Mouse (Mus musculus): ENCODE data around the gene Tbx6. TPM values are rescaled to one million over a fixed set of nuclear protein-coding genes. Genes with fewer than 3 reads are reported as not detected.

Tbx6 gene
- polyA plus RNA-seq, 1 experiment from 2014 or later, result 0.50 TPM

DNA sequence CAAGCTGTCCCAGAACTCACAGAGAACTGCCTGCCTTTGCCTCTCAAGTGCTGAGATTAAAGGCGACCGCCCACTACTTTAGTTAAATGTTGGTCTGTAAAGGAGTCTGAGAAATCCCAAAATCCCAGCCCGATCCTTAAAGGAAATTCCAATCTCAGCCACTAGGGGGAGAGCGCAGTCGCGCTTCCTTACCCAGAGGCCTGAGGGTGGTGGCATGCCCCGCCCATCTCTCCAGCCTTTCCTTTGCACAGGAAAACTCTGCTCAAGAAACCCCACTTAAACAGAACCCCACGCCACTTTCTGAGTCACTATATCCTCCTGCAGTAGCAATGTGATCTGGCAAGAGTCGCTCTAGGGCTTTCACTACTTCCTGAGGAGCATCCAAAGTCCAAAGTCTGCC lies 26.4 kb upstream of the Tbx6 start:
- no peaks in the 10 kb centered on the region for H3K9me3 ChIP-seq (replicated peaks)
- WGBS (ENCODE audit: insufficient replicate concordance), result under 1% methylated on average over 9 of the region's 9 CpGs
- H3K36me3 ChIP-seq (replicated peaks), result no peaks in the 10 kb centered on the region
- no peak overlapping the region for H3K4me3 ChIP-seq (replicated peaks)
- H3K4me1 ChIP-seq (replicated peaks), result peaks cover 26% of the 10 kb centered on the region
- H3K27ac ChIP-seq (replicated peaks), result no peak overlapping the region
- ATAC-seq (ENCODE audit: insufficient read depth), result peak; percentile 30; the same call in 1 of the 2 replicates
- H3K4me2 ChIP-seq, result peak overlapping the region; percentile 33
- 0 out of 2 replicates have a peak overlapping the region, but pooled peaks have one; percentile 32 for H3K9ac ChIP-seq
- H3K27me3 ChIP-seq, result no peaks in the 10 kb centered on the region

- WGBS (ENCODE audit: insufficient replicate concordance), result 55% methylated on average over 7 of the region's 7 CpGs
- H3K9ac ChIP-seq, result no peak overlapping the region
These were observed 22.7 kb upstream of the Tbx6 start for GRCm38 (mm10) chr7:126758539-126758938.

DNA sequence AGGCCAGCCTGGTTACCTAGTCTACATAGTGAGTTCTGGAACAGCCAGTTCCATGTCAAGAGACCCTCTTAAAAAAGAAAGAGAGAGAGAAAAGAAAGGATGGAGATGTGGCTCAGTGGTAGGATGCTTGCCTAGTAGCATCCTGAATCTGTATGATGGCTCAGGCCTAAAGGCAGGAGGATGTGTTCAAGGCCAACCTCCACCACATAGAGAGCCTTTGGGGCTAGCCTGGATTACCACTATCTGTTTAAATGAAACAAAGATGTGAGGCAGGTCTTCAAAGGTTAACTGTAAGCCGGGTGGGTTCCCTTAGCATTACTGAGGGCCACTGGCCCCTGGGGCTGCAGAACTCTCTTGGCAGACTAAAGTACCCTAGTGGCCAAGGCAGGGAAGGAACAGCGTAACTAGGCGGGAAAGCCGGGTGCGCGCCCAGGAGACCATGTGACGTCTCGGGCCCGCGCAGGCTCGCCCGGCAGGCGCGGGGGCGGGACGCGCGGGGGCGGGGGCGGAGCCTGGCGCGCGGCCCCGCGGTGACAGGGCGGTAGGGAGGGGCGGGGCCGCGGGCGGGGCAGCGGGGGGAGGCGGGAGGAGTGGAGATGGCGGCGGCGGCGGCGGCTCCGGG lies 22.1 kb upstream of the Tbx6 start, which contains the start of gene Mapk3:
Mapk3 (plus strand) TSS at position 552 of the 622 bp plus-strand sequence.
- WGBS (ENCODE audit: insufficient replicate concordance), result 1% methylated on average over 33 of the region's 38 CpGs
- peak; percentile 75 for ATAC-seq (ENCODE audit: insufficient read depth)
- peak within 1 kb of the TSS; percentile 67 for H3K4me3 ChIP-seq (replicated peaks)
- H3K9me3 ChIP-seq (replicated peaks), result no peaks in the 10 kb centered on the region
- no peaks in the 10 kb centered on the region for H3K27me3 ChIP-seq
- peak within 1 kb of the TSS; percentile 69 for H3K9ac ChIP-seq
- peaks cover 57% of the 10 kb centered on the region for H3K4me1 ChIP-seq (replicated peaks)
- peak within 1 kb of the TSS; percentile 84 for H3K27ac ChIP-seq (replicated peaks)
- peak within 1 kb of the TSS; percentile 89 for H3K4me2 ChIP-seq
- peaks cover 12% of the 10 kb centered on the region for H3K36me3 ChIP-seq (replicated peaks)

More at GRCm38 (mm10) chr7:126758539-126758938, 22.7 kb upstream of the Tbx6 start:
- Histone ChIP-seq H3K27ac (replicated peaks) (no peak overlapping the region), H3K4me3 (replicated peaks) (no peak overlapping the region), H3K27me3 (no peaks in the 10 kb centered on the region), H3K36me3 (replicated peaks) (peaks cover 6% of the 10 kb centered on the region), H3K4me1 (replicated peaks) (peaks cover 62% of the 10 kb centered on the region), H3K9me3 (replicated peaks) (no peaks in the 10 kb centered on the region), H3K4me2 (no peak overlapping the region)
- ATAC-seq (ENCODE audit: insufficient read depth), result no peak

- Histone ChIP-seq H3K9ac (peak overlapping the region; percentile 69), H3K9me3 (replicated peaks) (no peaks in the 10 kb centered on the region), H3K27me3 (no peaks in the 10 kb centered on the region), H3K4me2 (peak overlapping the region; percentile 89), H3K4me3 (replicated peaks) (peak overlapping the region; percentile 67), H3K4me1 (replicated peaks) (peaks cover 55% of the 10 kb centered on the region), H3K27ac (replicated peaks) (peak overlapping the region; percentile 84), H3K36me3 (replicated peaks) (peaks cover 18% of the 10 kb centered on the region)
- whole genome bisulfite sequencing (ENCODE audit: insufficient replicate concordance), result 0% methylated on average over 22 of the region's 24 CpGs
- ATAC-seq (ENCODE audit: insufficient read depth), result peak; percentile 19
These were observed 21.5 kb upstream of the Tbx6 start for GRCm38 (mm10) chr7:126759672-126760390.

DNA sequence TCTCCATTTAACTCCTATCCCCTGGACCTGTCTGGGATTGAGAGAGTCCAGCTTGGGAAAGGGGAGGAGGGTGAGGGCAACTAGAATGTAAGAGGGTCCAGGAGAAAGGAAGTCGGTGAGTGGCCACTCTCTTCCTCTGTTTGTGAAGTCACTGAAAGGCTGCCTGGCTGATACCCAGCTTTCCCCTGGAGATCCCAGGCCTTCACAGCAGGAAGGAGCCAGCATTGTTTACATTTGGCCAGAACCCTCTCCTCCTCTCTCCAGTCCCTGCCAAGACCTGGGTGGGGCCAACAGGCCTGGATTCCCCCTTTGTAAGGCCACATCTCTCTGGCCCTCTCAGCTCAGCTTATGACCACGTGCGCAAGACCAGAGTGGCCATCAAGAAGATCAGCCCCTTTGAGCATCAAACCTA lies 20.9 kb upstream of the Tbx6 start:
- Histone ChIP-seq H3K27me3 (no peaks in the 10 kb centered on the region), H3K27ac (replicated peaks) (peak overlapping the region; percentile 84), H3K4me2 (peak overlapping the region; percentile 89), H3K36me3 (replicated peaks) (peaks cover 24% of the 10 kb centered on the region), H3K9ac (peak overlapping the region; percentile 69), H3K4me1 (replicated peaks) (peaks cover 55% of the 10 kb centered on the region), H3K4me3 (replicated peaks) (peak overlapping the region; percentile 67), H3K9me3 (replicated peaks) (no peaks in the 10 kb centered on the region)
- ATAC-seq (ENCODE audit: insufficient read depth), result peak; percentile 10
- 37% methylated on average over 3 of the region's 3 CpGs for WGBS (ENCODE audit: insufficient replicate concordance)

DNA sequence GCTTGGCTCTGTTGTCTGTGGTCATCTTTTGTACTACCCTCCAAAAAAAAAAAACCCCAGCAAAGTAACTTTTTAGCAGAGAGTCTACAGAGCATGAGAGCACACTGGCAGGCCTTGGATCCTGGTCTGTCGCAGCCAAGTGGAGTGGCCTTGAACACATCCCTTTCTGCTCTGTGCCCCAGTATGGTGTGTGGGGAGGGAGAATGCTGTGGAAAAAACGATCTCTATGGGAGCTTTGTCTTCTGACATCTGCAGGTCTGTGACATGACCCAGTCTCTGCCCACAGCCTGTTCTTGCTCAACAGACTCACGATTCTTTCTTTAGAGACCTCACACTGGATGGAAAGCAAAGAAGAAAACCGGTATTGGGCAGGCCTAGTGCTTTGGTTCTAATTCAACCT lies 20.3 kb upstream of the Tbx6 start:
- Histone ChIP-seq H3K27me3 (no peaks in the 10 kb centered on the region), H3K36me3 (replicated peaks) (peaks cover 29% of the 10 kb centered on the region), H3K27ac (replicated peaks) (peak overlapping the region; percentile 84), H3K4me2 (peak overlapping the region; percentile 89), H3K9ac (no peak overlapping the region), H3K9me3 (replicated peaks) (no peaks in the 10 kb centered on the region), H3K4me1 (replicated peaks) (peaks cover 60% of the 10 kb centered on the region), H3K4me3 (replicated peaks) (no peak overlapping the region)
- 52% methylated on average over 4 of the region's 4 CpGs for WGBS (ENCODE audit: insufficient replicate concordance)
- no peak for ATAC-seq (ENCODE audit: insufficient read depth)

- H3K9ac ChIP-seq, result no peak overlapping the region
- WGBS (ENCODE audit: insufficient replicate concordance), result 32% methylated on average over 6 of the region's 6 CpGs
- ATAC-seq (ENCODE audit: insufficient read depth), result no peak
- peaks cover 67% of the 10 kb centered on the region for H3K4me1 ChIP-seq (replicated peaks)
- H3K4me2 ChIP-seq, result peak overlapping the region; percentile 89
- H3K9me3 ChIP-seq (replicated peaks), result no peaks in the 10 kb centered on the region
- H3K4me3 ChIP-seq (replicated peaks), result no peak overlapping the region
- H3K27ac ChIP-seq (replicated peaks), result 0 out of 2 replicates have a peak overlapping the region, but pooled peaks have one; percentile 84
- no peaks in the 10 kb centered on the region for H3K27me3 ChIP-seq
- H3K36me3 ChIP-seq (replicated peaks), result peaks cover 34% of the 10 kb centered on the region
These were observed 19.7 kb upstream of the Tbx6 start for GRCm38 (mm10) chr7:126761529-126762067.

DNA sequence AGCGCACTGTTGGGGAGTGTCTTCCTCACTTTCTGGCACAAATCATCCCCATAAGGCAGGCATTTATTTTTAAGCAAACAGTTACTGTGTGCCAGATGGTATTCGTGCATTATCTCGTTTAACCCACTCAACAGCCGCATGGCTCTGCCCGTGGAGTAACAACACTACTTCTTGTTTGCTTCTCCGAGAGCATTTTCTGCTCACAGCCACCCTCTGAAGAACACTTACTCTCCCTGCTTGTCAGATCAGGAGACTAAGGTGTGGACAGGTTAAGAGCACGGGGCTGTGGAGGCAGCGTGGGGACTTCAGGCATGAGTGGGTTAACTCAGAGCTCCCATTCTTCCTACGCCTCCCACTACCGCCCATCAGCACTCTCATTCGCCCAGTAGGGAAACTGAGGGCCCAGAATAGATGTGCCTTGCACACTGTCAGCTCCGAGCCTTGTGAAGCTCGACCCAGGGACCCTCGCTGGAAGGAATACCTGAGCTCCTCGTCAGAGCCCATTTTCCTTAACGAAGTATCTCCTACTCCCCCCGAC lies 18.7 kb upstream of the Tbx6 start:
- peaks cover 67% of the 10 kb centered on the region for H3K4me1 ChIP-seq (replicated peaks)
- no peak overlapping the region for H3K9ac ChIP-seq
- H3K4me3 ChIP-seq (replicated peaks), result no peak overlapping the region
- no peak overlapping the region; the same call in 1 of the 2 replicates for H3K27ac ChIP-seq (replicated peaks)
- H3K9me3 ChIP-seq (replicated peaks), result no peaks in the 10 kb centered on the region
- peaks cover 43% of the 10 kb centered on the region for H3K36me3 ChIP-seq (replicated peaks)
- no peak overlapping the region for H3K4me2 ChIP-seq
- no peak for ATAC-seq (ENCODE audit: insufficient read depth)
- H3K27me3 ChIP-seq, result no peaks in the 10 kb centered on the region
- WGBS (ENCODE audit: insufficient replicate concordance), result 51% methylated on average over 17 of the region's 17 CpGs

GRCm38 (mm10) chr7:126765540-126765939 lies 15.7 kb upstream of the Tbx6 start:
- no peak overlapping the region for H3K4me2 ChIP-seq
- no peak overlapping the region for H3K9ac ChIP-seq
- no peak overlapping the region for H3K4me3 ChIP-seq (replicated peaks)
- H3K36me3 ChIP-seq (replicated peaks), result peaks cover 65% of the 10 kb centered on the region
- H3K27me3 ChIP-seq, result no peaks in the 10 kb centered on the region
- no peak for ATAC-seq (ENCODE audit: insufficient read depth)
- no peaks in the 10 kb centered on the region for H3K9me3 ChIP-seq (replicated peaks)
- 61% methylated on average over 9 of the region's 9 CpGs for WGBS (ENCODE audit: insufficient replicate concordance)
- peaks cover 52% of the 10 kb centered on the region for H3K4me1 ChIP-seq (replicated peaks)
- no peak overlapping the region for H3K27ac ChIP-seq (replicated peaks)

DNA sequence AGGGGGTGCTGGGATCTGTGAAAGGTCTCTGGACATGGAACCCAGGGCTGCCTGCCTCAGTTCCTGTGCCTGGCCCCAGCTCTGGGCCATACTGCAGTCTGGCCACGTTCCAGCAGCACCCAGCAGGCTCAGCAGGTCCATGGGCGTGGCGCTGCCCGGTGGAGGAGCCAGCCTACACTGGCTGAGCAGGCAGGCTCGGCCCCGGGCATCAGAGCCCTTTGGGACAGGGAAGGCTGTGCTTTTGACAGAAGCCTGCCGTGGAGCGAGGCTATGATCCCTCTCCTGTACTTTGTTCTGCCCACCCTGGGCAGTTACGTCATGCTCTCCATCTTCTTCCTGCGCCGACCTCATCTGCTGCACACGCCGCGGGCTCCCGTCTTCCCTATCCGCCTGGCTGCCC lies 15.1 kb upstream of the Tbx6 start, which contains the start of gene Gdpd3:
Gdpd3 (plus strand) TSS at position 134 of the 400 bp plus-strand sequence.
- no peak within 1 kb of the TSS for H3K4me2 ChIP-seq
- H3K27me3 ChIP-seq, result no peaks in the 10 kb centered on the region
- peaks cover 68% of the 10 kb centered on the region for H3K36me3 ChIP-seq (replicated peaks)
- H3K4me3 ChIP-seq (replicated peaks), result no peak within 1 kb of the TSS
- no peaks in the 10 kb centered on the region for H3K9me3 ChIP-seq (replicated peaks)
- WGBS (ENCODE audit: insufficient replicate concordance), result 81% methylated on average over 16 of the region's 16 CpGs
- ATAC-seq (ENCODE audit: insufficient read depth), result no peak; the same call in 1 of the 2 replicates
- H3K27ac ChIP-seq (replicated peaks), result no peak within 1 kb of the TSS
- H3K4me1 ChIP-seq (replicated peaks), result peaks cover 49% of the 10 kb centered on the region
- no peak within 1 kb of the TSS for H3K9ac ChIP-seq

DNA sequence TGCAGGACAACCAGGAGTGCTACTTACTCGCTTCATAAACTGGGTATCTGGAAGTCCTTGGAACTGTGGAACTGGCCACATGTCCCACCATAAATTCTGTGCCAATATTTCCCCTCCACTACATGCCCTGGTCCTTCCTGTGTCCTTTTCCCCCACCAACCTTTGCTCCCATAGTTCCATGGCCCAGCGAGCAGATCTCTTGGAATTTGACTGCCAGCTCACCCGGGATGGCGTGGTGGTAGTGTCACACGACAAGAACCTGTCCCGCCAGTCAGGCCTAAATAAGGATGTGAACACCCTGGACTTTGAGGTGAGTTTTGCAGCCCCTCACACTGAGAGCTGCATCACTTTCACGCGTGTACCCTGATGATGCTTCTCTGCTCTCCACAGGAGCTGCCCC lies 14.3 kb upstream of the Tbx6 start:
- WGBS (ENCODE audit: insufficient replicate concordance), result 84% methylated on average over 8 of the region's 8 CpGs
- H3K36me3 ChIP-seq (replicated peaks), result peaks cover 68% of the 10 kb centered on the region
- no peaks in the 10 kb centered on the region for H3K27me3 ChIP-seq
- H3K27ac ChIP-seq (replicated peaks), result no peak overlapping the region
- peaks cover 43% of the 10 kb centered on the region for H3K4me1 ChIP-seq (replicated peaks)
- no peak overlapping the region for H3K9ac ChIP-seq
- no peak overlapping the region for H3K4me2 ChIP-seq
- H3K4me3 ChIP-seq (replicated peaks), result no peak overlapping the region
- no peaks in the 10 kb centered on the region for H3K9me3 ChIP-seq (replicated peaks)
- ATAC-seq (ENCODE audit: insufficient read depth), result no peak

All from liver, embryonic 15.5 days (tissue).